Mouse (Mus musculus) layer of hippocampus, adult 9-10 months (tissue): ENCODE results near the gene Myo10.
A peak's percentile ranks its signal among the peaks of the same experiment; 100 is the strongest.

Experiments used
- DNase-seq: peaks from one replicate; pipeline ENCODE4 v3.0.0; 2022; ENCODE audit warnings: low spot score

Gene Myo10

DNA sequence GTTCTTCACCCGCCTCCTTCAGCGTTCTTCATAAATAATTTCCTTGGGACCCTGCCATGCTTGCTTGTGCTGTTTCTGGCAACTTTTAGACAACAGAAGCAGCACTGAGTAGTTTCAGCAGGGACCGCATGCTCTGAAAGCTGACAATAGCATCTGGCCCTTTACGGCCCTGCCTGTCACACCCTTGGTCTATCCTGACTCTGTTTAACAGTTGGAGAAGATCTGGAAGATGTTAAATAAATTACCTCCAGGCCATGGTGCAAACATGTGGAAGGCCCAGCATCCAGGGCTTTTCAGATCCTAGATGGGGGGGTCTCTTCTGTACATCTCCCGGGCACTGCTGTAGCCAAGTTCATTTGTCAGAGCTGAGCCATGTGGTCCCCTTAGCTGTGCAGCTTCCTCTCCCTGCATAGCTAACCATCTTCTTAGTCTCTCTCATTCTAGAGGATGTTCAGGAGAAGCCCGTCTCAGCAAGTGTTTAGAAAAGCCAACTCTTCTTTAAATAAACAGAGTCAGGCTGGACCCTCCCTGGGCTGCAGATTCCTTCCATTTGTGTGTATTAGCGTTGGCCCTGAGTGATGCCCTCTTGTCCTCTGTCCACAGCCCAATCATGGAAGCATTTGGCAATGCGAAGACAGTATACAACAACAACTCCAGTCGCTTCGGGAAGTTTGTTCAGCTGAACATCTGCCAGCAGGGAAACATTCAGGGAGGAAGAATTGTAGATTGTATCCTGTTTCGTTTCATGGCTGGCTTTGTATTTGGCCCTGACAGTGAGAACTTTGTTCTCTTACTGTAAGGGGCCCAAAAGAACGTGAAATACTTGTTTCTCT is 101.2 kb downstream of the Myo10 start:
- no peak for DNase-seq

DNA sequence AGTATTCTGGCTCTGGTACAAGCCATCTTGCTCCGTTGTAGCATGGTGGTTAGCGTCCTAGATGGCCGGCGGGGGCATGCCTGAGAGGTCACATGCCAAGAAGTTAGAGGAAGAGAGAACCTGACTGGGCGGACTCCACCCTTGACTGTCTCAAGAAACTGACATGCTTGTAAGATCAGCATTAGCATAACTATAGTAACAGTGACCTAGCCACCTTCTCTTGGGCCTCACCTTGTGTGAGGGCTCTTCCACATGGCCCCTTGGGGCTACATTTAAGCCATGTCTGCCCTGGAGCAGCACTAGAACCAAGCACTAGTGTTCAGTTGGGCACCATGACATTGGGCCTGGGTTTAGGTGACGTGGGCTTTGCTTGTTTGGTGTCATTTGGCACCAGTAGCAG is 102.2 kb downstream of the Myo10 start:
- DNase-seq = no peak

DNA sequence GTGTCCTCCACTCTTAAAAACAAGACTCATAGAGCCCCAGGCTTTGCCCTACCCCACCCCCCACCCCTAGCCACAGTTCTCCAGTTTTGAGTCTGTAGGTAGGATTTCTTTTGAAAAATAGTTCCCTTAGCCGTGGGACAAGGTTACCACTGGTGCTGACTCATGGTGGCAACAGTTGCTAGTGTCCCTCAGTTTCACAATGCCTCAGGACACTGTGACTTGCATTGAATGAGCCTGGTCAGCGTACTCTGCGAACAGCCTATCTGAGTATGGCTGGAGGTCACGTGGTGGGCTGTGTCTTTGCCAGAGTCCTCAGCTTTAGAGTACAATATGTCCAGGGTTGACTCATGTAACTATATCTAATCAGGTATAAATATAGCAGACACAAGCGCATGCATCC is 104.5 kb downstream of the Myo10 start:
- no peak for DNase-seq

DNA sequence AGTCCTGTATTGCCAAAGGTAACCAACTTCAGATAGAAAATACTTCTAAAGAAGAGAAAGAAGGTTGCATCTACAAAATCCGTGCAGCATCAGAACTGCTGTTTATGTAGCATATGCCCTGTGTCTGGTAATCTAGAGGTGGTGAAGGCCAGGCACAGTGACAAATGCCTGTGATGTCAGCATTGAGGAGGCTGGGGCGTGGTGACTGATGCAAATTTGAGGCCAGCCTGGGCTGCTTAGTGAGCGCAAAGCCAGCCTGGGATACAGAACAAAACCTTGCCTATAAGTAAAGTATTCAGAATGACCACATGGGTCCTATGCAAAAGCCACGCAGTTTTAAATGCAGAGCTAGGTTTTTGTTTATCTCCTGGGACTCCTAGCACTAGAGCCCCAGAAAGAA is 106.2 kb downstream of the Myo10 start:
- no peak for DNase-seq

DNA sequence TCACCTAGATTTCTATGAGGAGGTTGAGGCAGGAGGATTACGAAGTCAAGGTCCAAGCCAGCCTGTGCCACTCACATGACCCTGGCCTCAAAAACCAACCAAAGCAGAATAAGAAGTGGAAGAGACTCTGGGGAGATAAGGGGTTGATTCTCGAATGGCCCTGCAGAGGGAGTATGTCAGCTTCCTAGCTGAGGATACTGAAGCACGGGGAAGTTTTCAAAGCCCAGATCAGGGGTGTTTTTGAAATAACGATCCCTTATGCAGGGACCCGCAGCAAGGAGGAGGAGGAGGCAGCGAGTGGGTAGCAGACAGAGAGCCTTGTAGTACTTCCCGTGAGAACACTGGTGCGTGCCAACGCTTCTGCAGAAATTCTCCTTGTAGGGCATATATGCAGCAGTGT is 108.7 kb downstream of the Myo10 start:
- DNase-seq = no peak

DNA sequence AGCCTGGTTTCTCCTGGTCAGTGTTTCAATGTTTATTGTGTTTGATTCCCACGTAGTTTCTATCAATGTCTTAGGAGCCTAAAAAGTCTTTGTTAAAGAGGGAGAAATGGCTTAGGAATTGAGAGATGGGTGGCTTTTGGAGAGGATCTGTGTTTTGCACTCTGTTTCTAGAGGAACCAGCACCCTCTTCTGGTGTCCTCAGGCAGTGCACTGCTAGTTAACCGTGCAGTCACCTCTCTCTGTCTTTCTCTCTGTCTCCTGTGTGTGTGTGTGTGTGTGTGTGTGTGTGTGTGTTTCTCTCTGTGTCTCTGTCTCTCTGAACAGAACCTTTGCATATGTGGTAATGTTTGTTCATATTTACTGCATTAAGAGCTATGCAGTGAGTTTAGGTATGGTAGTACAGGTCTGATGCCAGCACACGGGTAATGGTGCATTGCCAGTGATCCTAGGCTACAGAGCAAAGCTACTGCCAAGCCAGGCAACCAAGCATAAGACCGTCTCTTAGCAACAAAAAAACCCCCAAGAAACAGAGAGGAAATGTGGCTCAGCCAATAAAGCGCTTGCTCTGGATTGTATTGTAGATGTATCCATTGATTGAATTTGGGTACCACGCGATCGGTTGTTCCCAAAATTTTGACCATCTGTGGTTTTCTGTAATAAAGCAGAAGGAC is 110.6 kb downstream of the Myo10 start:
- peak; percentile 54 for DNase-seq

DNA sequence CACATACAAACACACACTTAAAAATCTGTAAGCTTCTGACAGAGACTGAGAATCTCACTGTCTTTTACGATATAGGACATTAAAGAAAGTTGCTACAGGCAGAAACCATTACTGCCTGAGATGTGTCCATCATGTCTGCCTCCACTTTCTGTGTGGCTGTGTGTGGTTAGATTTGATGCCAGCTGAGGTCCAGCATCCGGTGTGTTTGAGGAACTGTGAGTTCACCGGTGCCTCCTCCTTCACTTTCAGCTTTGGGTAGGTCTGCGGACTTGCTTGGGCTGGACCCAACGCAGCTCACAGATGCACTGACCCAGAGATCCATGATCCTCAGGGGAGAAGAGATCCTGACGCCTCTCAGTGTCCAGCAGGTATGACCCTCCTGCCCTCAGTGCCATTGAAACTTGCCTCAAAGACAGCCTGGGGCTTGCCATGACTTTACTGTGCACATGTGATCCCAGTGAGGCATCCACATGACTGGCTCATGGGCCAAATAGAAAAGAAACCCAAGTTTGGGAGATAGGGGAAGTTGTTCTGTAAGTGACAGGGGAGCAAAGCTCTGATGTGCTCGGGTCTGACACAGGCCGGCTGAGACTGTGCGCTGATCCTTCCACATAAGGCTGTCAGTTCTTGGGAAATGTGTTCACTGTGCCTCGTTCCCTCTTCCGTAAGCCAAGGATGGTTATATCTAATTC is 111.6 kb downstream of the Myo10 start:
- DNase-seq = no peak

DNA sequence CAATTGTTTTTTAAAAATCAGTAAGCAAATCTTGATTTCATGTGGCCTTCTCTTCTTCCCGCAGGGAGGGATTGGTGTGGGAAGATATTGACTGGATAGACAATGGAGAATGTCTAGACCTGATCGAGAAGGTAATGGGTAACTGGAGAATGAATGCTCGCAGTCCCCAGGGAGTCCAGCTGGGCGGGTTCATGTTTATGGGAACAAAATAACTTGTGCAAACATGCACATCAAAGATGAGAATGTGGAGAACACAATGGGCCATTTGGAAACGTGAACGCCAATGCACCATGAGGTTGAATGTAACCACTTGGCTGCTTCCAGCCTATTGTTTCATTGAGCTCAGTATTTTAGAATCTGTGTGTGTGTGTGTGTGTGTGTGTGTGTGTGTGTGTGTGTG is 114.2 kb downstream of the Myo10 start:
- no peak for DNase-seq

DNA sequence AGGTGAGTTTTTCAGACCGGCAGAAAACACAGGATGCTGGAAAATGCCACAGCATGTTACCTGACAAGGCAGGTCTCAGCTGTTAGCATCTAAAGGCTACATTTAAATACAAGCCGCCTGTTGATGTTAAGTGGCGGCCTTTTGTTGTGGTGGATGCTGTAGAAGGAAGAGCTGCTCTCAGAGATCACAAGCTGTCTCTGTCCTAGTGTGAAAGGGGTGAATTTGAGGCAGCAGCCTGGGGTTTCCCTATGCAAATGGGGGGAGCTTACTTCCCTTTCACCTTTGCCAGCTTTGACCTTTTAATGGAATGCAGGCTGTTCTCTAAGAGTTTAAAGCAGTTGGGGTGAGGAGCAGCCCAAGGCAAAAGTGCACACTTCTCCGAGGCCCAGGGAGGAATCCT is 117.9 kb downstream of the Myo10 start:
- no peak for DNase-seq

DNA sequence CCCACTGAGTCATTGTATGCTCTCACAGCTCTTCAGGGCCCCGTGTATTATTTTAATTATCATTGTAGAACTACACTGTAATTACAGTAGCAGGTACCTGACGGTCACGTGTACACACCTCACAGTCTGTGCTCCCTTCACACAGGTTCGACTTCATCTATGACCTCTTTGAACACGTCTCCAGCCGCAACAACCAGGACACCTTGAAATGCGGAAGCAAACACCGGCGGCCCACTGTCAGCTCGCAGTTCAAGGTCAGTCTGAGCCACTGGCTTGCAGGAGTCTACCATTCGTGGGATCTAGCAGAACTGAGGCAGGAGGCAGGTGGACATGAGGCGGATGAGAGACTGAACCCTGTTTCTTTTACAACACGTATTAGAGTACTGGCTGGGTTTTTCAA is 119.9 kb downstream of the Myo10 start:
- DNase-seq = no peak

DNA sequence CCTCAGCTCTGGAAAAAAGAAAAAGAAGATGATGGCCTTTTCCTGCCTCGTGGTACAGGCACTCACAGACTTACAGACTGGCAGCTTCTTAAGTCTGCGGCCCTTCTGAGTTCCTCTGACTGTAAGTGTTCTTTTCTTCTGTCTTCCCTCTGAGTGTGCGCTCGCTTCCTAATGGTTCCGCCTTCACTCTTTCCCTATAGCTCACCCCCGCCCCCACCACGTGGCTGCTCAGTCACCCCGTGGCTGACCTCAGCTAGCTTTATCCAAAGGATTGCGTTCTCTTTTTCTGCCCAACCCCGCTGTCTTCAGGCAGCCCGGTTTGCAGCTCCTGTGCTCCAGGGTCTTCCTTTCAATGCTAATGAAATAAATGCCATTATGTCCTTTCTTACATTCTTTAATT is 129.2 kb downstream of the Myo10 start:
- no peak for DNase-seq

DNA sequence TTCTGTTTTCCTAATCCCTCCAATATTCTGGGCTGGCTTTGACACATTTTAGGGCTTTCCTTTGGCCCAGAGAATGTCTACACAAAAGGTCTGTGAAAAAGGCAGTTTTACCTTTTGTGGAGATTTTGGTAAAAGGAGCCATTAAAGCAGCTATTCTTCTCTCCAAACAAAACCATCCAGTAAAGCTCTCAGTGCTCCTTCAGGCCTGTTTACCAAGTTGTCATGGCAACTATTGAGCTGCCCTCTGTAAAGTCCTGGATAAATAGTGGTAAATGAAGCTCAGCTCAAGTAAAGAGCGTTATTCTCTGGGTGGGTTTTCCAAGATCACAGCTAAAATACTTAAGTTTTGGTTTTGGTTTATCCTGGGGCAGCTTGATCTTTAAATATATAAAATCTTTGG is 130.3 kb downstream of the Myo10 start:
- DNase-seq = no peak

DNA sequence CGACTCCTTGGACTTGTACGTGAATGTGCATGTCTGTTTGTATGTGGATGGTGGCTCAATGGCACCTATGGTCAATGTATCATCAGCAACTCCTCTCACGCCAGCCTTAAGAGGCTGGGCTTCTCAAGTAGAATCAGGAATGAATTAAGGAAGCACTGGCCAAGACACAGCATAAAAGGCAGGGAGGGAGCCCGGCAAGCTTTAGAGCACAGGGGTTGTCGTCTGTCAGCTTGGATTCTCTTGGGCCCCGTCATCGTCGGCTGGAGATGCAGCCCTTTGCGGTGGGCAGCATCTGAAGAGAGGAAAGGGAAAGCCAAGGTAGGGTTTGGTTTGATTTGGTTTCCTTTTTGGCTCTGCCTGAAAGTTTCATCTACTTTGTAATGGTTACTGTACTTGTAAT is 130.7 kb downstream of the Myo10 start:
- no peak for DNase-seq

DNA sequence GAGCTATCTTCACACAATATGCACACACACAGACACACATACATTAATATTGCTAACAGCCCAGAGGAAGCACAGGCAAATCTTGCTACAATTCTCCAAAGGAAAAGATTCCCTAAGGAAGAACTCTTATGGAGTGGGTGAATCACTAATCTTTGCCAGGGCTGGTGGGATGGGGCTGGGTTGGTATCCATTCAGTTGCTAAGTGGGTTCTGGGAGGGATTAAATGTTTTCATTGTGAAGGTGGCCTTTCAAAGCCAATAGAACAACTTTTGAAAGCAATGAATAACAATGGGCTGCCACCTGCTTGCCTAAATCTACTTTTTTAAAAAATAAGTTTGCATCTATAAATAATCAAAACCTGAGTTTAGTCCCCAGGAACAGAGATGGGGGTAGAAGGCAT is 131.6 kb downstream of the Myo10 start:
- DNase-seq = no peak

DNA sequence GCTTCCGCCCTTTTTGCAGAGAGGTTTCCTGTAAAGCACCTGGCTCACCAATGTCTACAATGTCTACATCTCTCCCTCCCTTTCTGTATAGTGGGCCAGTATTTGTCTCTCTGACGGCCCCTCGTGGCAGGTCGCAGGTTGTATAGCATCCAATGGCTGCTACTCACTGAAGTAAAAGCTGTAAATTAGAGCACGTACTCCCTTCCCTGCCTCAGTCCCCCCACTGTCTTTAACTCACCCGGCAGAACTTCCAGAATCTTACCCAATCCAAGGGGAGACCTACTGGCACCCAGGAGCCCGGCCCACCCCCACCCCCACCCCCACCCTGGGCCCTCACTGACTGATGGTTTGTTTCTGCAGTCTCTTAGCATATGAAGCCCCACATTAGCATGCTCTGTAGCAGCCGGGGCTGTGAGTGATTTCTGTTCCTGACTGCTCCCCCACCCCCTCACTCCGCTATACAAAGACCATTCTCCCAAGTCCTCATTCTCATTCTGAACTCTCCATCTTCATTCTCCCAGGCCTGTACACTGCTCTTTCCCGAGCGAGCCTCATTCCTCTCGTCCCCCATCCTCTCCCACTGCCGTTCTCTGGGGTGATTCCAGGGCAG is 132.1 kb downstream of the Myo10 start:
- no peak for DNase-seq

DNA sequence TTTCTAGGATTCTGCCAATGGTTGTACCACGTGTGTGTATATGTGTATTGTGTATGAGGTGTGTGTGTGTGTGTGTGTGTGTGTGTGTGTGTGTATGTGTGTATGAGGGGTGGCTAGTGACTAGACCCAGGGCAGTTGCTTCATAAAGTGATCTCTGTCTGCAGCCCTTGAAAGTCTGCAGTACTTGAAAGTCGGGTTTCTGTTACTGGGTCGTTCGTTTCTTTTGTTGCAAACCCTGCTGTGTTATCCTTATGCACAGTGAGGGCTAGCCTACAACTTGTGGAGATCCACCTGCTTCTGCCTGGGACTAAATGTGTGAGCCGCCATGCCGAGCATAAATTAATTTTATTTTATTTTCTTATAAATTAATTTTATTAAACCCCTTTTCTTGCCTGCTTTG is 133.2 kb downstream of the Myo10 start:
- no peak for DNase-seq

DNA sequence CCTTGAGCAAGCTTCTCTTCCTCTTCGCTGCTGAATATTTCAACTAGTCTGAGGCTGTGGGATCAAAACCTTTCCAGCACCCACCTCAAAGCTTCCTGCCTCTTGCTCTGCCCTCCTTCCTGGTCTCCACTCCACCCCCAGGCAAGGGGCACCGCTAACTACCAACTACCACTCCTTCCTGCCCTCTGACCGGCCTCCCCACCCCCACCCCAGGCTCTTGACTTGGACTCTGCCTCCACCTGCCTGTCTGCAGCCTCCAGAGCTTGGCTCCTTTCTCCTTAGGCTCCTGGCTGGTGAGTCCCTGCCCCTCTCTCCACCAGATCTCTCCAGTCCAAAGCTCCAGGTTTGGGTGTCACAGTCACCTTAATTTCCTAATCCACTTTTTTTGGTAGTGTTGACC is 133.7 kb downstream of the Myo10 start:
- no peak for DNase-seq

DNA sequence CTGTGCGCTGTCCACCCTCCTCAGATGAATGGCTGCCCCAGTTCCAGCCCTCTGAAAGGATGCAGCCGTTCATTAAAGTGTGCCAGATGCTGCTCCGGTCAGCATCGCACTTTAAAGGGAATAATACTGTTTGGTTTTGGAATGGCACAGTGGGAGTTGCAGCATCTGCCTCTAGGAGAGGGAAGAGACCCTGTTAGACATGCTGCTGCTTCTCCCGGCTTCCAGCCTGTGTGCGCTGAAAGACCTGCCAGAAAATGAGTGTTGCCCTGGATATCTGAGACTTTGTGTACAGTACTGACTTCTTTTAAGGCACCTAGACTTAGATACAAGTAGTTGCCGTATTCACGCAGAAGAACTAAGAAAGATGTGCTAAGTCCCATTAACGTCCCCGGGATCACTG is 135.7 kb downstream of the Myo10 start:
- no peak for DNase-seq

DNA sequence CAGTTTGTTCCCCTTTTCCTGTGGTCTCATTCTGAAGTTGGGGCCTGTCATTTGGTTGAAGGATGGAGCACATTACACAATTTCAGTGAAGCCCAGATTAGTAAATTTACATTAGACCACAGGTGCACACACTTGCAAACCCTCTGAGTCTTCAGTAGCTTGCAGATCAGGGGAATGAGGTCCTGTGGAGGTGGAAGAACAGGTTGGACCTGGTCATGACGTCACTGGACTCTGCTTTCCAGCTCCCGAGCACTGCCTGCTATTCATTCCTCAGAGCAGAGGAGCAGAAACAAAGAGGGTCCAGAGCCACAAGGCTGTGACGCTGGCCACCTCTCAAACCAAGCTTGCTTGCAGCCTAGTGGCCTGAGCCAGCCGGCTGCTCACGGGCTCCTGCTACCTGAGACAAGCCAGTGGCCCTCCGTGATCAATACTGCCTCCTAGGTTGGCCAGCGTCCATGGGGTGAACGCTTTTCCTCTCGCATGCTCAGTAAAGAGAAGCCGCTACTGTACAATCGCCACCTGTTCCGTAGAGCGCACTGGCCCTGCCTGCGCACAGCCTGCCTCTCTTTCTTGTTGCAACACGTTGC is 136.3 kb downstream of the Myo10 start:
- DNase-seq = no peak

DNA sequence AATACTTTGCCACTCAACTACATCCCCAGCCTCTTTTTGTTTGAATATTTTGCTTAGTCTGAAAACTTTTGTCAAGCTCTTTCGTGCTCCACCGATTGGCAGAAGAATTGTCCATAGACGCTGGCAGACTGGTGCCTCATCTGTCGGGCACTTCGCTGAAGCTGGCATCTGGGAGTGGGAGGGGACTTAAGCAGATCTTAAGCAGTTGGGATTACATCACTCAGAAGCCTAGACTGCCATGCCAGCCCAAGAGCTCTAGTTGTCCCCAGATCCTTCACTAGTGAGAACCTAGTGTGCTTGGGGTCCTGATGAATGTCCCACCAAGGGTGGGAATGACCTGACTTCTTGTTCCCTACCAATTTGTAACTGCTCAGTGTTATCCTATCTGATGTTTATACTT is 138.0 kb downstream of the Myo10 start:
- DNase-seq = peak; percentile 43

DNA sequence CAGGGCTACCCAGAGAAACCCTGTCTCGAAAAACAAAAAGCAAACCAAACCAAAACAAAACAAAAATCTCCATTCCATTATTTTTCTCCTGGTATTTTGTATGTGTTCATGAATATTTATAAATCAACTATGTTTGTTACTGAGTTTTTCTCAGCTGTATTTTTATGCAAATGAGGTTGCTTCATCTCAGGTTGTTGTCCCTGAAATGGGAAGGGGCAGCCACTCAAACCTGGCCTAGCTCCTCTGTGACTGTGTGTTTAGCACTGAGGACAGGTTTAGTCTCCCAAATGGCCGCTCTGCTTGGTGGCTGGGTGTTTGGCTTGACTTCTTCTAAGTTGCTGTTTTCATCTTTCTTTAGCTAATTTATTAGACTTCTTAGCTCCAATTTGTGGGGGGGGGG is 138.7 kb downstream of the Myo10 start:
- DNase-seq = no peak

DNA sequence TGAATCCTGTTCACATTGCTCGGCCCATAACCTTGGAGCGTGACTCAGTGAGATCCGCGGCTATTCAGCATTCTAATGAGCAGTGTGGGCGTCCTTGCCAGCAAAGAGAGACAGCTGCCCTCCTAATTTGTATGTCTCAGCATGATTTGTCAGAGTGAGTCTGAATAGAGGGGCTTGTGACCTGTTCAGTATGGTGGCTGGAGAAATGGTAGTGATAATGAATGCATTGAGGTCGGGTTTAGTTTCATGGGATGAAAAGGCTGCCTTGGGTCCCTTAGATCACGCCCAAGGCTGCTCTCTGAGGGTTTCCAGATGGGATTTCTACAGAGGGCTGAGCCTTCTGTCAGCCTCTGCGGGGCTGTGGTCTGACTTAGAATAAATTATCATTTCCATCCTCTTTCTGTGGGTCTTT is 139.5 kb downstream of the Myo10 start:
- no peak for DNase-seq
